Mouse (Mus musculus) cortical plate, adult 2 months (tissue): ENCODE measurements around the gene Rps15a.

ENCODE experiments used
- CTCF ChIP-seq: fragments of 200-500 bp; IDR thresholded peaks from 2 replicates; pipeline ENCODE4 v1.5.1; 2011; ENCODE audit warnings: mild to moderate bottlenecking, control low read depth, low read length; ENCODE audit not compliant: insufficient read depth; ENCODE audit errors: extremely low read depth
- POLR2A ChIP-seq: fragments of 200-500 bp; IDR thresholded peaks from 2 replicates; pipeline ENCODE4 v1.6.1; 2011; ENCODE audit warnings: mild to moderate bottlenecking, low read length, control low read depth; ENCODE audit not compliant: insufficient read depth; ENCODE audit errors: extremely low read depth

DNA sequence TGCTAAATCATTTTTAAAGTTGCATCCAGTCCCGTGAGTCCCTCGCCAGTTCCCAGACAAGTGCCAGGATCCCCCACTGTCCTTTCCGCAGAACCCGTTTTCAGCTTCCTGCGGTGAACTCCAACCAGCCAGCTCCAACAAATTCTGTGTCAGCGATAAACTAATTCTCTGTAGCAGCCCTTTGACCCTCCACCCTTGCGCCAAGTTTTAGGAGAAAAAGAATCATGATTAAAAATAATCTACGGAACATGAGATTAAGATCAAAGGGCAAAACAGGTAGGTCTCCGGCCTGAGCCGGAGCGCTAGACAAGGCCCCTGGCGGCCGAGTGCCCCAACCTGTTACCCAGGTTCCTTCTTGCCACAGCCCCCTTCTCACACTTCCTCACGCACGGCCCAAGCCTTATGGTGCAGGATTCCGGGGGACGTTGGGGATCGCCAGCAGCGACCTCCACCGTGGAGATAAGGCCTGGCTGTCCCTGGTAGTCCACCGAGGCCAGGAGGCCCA lies 13.0 kb upstream of the Rps15a start:
- no peak for TF ChIP-seq CTCF
- no peak for TF ChIP-seq POLR2A
